Mouse (Mus musculus): ENCODE measurements around the gene Znrf1. TPM values are rescaled to one million over a fixed set of nuclear protein-coding genes. Genes with fewer than 3 reads are reported as not detected.

The Znrf1 gene
- total RNA-seq, 2 experiments from 2014 or later, result 57.0 to 59.8 TPM

DNA sequence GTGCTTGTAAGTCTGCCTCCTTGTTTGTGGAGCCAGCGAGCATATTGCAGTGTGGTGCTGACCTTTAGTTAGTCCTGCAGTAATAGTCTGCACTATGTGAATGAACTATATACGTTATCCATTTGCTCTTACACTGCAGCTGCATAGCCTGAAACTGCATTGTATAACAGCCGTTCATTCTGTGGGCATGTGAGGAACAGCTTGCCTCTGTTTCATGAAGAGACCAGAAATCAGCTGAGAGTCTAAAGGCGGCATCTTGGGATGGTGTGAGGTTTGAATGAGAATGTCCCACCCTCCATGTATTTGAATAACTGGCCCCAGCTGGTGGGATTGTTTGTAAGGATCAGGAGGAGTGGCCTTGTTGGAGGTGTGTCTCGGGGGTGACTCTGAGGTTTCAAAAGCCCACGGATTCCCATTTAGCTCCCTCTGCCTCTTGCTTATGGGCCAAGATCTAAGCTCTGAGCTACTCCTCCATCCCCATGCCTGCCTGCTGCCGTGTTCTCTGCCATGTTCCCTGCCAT lies 56.6 kb downstream of the Znrf1 start:
- intact Hi-C loops (cut with DNase I), result no loop called here
- DNase-seq (ENCODE audit: low spot score), result no peak

DNA sequence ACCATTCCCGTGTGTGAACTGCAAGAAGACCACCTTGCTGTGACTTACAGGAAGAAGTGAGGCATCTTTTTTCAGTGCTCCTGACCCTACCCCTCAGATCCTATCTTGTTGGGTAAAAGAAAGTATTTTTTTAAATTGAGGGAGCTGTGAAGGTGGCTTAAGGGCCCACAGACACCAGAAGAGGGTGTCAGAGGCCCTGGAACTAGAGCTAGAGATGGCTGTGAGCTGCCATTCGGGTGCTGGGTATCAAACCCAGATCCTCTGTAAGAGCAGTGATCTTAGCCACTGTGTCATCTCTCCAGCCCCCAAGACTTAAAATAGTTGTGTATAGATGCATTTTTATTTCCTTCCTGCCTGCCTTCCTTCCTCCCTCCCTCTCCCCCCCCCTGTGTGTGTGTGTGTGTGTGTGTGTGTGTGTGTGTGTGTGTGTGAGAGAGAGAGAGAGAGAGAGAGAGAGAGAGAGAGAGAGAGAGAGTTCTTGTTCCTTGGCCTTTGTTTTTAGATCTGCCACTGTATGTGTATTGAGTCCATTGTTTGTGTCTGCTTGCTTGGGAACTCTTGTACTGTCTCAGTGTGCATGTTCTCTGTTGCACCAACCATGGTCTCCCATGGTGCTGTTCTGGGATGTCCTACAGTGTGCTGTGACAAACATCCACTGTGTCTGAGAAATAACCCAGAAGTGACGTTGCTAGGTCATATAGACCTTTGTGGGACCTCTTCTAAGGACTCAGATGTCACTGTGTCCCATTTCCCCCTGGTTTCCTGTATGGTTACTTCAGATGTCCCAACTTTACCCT lies 58.3 kb downstream of the Znrf1 start:
- intact Hi-C loops (cut with DNase I), result no loop called here
- DNase-seq (ENCODE audit: low spot score), result no peak

DNA sequence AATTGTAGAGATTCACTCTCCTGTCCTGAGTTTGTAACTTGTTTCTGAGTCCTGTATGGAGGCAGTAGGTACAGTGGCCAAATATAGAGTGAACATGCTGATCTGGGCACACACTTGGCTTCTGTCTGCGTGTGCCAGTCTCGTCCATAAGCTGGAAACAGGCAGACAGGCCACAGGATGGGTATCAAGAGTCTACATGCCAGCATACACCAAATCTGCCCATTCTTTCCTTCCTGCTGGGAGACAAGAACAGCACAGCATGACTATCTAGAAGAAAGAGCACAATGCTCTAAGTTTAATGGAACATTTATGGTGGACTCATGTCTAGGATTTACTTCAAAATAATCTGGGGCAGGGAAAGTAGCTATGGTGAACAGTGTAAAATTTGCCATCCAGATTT lies 59.1 kb downstream of the Znrf1 start:
- no peak for DNase-seq (ENCODE audit: low spot score)
- intact Hi-C loops (cut with DNase I), result loop anchor here (5.0 kb wide), 1 partner anchor 253 kb away; no protein-coding TSS in a partner anchor

DNA sequence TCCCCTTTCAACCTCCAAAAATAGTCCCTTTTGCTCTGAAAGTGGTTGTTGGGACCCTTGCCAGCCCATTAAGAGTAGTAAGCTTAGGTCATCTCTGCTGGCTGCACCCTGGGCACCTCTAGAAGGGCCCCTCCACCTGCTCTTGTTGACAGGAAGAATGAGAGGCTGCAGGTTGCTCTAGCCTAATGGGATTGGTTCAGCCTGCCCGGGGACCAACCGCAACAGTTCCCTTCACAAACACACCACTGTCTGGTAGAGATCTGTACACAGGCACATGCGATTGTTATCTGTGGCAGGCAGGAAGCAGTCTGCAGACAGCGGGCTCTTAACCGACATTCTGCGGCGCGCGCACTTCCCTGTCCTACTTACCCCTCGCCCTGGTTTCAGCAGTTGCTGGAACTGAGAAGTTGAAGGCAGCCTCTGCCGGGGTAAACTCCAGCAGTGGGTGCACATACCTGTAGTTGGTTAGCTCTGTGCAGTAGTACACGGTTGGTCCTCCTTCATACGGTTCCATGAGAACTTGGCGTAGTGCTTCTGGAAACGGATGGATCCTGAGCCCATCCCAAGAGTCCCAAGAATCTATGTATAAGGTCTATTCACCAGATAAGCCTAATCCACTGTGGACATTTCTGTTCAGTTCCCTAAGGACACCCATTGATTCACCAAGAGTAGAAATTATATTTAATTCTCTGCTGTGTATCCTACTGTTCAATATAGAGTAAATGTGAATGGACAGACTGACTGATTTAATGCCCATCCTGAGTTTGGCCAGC lies 60.0 kb downstream of the Znrf1 start:
- intact Hi-C loops (cut with DNase I), result loop anchor here (2.0 to 5.0 kb wide), 3 partner anchors 47 to 254 kb away; partner anchors contain the start of gene Znrf1
- DNase-seq (ENCODE audit: low spot score), result peak; percentile 14

DNA sequence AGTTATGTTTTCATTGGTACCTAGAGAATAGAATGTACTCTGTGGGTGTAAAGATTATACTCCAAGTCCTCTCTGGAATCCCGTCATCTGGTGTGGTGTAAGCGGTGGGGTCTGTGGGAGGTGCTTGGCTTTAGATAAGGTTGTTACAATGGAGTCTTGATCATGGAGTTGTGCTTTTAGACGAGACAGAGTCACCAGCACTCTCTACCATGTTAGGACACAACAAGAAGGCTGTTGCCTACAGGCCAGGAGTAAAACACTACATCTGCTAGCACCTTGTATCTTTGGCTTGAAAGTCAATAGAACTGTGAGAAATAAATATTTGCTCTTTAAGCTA lies 60.6 kb downstream of the Znrf1 start:
- no peak for DNase-seq (ENCODE audit: low spot score)
- intact Hi-C loops (cut with DNase I), result loop anchor here (2.0 to 5.0 kb wide), 3 partner anchors 48 to 254 kb away; partner anchors contain the start of gene Znrf1

DNA sequence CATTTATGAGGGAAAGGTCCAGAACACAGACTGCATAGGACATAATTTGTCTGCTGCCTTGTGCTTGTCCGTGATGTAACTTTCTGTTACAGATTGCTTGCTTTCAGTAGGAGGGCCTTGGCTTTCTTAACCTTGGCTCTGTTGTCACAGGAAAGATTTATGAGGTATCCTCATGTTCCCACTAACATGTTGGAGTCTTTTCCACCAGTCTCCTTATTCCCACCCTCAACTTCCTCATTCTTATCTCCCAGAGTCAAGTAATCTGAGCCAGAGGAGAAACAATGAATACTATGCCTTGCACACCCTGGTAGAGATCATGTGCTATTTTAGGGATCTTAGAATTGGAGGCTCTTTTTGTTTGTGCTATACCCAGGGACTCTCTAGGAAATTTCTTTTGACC lies 61.4 kb downstream of the Znrf1 start:
- no peak for DNase-seq (ENCODE audit: low spot score)

DNA sequence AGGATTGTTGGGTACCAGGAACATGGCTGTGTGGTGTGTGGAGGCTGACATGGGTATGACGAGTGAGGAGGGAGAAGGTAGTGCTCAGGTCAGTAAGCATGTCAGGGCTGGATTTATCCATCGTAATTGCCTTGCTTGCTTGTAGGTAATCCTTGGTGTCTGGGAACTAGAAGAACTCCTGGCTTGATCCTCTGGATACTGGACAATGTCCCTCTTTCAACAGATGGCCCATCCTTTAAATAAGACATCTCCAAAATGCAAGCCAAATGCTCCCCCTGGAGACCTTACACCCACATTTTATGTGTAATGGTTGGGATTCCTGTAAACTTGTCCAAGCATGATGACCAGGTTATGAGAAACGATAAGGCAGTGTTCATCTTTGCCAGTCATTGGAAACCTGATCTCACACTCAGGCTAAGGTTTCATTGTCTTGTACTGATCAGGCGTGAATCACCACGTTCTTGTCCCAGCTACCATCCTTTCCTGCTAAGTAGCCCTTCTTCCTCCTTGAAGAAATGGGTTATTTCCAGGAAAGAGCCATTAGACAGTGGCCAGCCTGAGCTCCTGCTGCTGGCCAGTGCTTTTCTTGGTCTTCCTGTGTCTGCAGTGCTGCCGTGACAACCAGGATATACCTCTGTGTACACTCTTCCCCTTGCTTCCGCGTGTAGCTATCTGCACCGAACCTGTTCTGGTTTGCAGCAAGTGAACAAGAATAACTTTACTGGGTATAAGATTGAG lies 64.0 kb downstream of the Znrf1 start:
- no peak for DNase-seq (ENCODE audit: low spot score)
- intact Hi-C loops (cut with DNase I), result loop anchor here (2.0 to 5.0 kb wide), 2 partner anchors 25 to 258 kb away; no protein-coding TSS in a partner anchor

More for the DNA sequence above, 61.4 kb downstream of the Znrf1 start:
- intact Hi-C loops (cut with DNase I), result loop anchor here (2.0 to 5.0 kb wide), 3 partner anchors 49 to 255 kb away; partner anchors contain the start of gene Znrf1

DNA sequence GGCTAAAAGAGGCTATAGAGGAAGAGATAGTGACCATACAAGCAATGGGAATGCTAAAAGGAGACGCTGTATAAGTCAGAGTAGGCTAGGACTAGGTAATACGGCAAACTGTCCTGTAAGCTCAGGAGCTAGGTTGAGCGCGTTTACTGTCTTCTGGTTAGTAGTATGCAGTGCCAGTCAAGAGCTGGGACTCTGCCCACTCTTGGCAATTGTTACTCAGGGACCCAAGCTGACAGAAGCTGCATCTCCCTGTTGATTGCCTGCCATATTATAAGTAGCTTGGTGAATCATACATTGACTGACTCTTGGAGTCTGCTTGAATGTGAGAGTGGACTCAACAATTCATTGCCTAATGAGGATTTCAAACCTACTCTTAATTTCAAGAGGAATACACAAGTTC lies 66.2 kb downstream of the Znrf1 start:
- intact Hi-C loops (cut with DNase I), result no loop called here
- no peak for DNase-seq (ENCODE audit: low spot score)

DNA sequence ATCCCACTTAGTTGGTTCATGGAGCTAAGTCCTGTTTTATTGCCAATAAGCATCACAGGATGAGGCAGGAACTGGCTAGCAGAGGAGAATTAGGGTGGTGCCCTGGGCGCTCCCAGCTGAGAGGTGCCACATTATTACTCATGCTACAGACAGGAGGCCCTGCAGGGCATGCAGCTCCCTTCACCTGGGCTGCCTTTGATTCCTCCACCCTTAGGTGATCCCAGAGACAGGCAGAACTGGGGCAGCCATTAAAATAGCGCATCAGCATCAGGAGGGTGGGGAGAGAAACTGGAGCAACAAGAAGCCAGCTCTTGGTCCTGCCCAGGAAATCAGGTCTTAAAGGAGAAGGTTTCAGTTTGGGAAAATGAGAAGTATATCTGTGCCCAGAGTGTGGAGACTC lies 69.1 kb downstream of the Znrf1 start:
- no peak for DNase-seq (ENCODE audit: low spot score)
- intact Hi-C loops (cut with DNase I), result loop anchor here (2.0 kb wide), 1 partner anchor 14 kb away; no protein-coding TSS in a partner anchor

DNA sequence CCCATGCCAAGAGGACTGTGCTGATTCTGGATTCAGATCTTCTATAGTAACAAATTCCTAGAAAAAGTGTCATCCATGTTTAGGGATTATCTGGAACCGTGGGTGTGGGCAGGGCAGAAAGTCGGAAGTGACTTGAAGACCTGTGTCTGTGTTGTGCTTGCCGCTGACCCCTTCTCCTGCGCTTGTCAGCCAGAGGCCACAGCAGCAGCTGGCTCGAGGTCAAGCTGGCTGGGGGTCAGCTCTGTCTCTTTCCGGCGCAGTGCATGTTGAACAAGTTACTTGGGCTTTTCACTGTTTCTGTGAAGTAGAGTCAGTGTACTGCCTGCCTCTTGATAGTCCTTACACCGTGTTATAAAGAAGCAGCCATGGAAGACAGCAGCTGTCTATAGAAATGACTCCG lies 71.1 kb downstream of the Znrf1 start:
- no peak for DNase-seq (ENCODE audit: low spot score)
- intact Hi-C loops (cut with DNase I), result no loop called here

DNA sequence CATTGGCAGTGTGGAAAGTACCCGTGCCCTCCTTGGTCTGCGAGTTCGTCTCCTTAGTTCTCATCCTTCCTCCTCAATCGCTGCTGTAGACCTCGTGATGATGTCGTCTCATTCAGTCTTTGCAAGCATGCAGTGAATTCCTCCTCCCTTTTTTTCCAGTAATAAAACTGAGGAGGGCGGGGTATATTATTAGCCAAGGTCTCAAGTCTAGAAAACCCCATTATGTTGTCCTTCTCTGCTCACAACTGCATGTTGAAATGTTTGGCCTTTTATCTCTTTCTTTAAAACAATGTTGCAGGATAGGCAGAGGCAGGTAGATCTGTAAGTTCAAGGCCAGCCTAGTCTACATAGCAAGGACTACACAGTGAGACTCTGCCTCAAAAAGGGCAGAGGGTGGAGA lies 71.5 kb downstream of the Znrf1 start:
- no peak for DNase-seq (ENCODE audit: low spot score)

DNA sequence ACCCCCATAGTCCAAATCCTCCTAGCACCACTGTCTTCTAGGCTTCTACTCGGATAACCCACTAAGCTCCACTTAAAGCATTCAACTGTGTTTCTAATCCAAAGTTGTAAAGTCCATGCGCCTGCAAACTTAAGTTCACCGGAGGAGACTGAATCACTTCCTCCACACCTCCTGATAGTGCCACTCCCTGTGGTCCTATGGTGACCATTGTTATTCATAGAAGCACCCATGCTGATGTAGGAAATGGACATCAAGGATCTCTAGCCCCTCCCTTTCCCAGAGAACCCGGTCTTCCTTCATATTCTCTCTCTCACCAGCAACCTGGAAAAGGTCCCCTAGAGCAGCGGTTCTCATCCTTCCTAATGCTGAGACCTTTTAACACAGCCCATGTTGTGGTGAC lies 77.3 kb downstream of the Znrf1 start:
- intact Hi-C loops (cut with DNase I), result no loop called here
- no peak for DNase-seq (ENCODE audit: low spot score)

More for the DNA sequence above, 71.5 kb downstream of the Znrf1 start:
- intact Hi-C loops (cut with DNase I), result no loop called here

DNA sequence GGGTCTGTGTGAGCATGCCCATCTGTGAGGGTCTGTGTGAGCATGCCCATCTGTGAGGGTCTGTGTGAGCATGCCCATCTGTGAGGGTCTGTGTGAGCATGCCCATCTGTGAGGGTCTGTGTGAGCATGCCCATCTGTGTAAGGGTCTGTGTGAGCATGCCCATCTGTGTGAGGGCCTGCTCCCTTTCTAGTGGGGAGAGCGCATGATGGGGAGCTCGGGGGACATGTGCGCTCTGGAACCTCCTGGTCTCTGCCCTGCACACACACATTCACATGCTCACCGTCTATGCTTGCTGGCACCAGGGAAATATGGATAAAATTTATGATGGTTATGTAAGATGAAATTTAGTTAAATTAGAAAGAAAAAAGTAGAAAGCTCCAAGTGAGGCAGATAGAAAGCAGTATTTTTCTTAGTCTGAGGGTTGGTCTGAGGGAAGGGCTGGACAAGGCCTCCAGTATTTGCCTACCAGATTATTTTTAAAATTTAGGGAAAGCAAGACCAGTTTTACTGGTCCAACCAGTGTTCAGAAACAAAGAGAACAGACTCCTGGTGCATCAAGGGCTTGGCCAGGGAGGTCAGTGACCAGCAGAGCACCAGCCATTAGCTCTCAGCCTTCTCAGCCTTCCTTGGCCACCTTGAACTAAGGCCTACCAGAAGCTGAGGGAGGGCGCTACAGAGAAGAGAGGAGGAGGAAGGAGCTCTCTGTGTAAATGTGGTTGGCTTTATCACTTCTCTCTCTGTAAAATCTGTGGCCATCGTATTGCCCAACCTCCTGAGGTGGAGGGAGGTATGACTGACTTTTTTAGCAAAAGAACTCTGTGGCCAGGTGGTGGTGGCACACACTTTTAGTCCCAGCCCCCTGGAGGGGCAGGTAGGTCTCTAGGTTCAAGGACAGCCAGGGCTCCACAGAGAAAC lies 79.1 kb downstream of the Znrf1 start:
- no peak for DNase-seq (ENCODE audit: low spot score)

DNA sequence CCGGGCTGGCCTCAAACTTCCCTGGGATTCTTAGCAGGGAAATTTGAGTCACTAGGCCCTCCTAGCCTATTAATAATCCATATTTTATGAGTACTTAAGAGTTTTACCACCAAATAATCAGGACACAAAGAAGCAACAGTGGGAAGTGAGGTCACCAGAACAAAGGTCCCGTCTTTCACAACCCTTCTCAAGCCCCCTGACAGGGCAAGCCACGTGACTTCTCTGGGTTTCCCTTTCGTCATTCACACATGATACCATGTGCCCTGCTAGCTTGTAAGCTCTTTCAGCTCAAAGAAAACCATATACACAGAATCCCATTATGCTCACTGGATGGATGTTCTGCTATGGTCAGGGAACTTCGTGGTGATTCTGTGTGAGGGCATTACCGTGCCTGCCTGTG lies 81.9 kb downstream of the Znrf1 start:
- intact Hi-C loops (cut with DNase I), result loop anchor here (2.0 kb wide), 1 partner anchor 13 kb away; no protein-coding TSS in a partner anchor
- no peak for DNase-seq (ENCODE audit: low spot score)

More for the DNA sequence above, 79.1 kb downstream of the Znrf1 start:
- intact Hi-C loops (cut with DNase I), result no loop called here

DNA sequence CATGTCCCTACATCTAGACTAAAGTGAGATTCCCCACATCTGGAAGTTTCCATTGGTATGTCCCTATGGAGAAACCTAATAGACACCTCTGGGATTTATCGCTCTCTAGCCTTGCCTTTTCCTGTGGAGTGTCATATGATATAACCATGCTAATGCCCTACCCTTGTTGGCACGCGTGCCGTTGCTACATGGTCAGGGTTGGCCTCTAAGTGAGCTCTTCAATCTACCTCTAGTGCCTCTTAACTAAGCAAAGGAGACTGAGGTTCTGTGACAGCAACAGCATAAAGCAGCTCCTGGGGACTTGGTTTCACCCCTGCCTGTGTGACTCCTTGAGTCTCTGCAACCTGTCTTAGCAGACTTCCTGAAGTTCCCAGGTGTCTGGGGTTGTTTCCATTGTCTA lies 82.4 kb downstream of the Znrf1 start:
- no peak for DNase-seq (ENCODE audit: low spot score)
- intact Hi-C loops (cut with DNase I), result loop anchor here (2.0 kb wide), 1 partner anchor 13 kb away; no protein-coding TSS in a partner anchor

DNA sequence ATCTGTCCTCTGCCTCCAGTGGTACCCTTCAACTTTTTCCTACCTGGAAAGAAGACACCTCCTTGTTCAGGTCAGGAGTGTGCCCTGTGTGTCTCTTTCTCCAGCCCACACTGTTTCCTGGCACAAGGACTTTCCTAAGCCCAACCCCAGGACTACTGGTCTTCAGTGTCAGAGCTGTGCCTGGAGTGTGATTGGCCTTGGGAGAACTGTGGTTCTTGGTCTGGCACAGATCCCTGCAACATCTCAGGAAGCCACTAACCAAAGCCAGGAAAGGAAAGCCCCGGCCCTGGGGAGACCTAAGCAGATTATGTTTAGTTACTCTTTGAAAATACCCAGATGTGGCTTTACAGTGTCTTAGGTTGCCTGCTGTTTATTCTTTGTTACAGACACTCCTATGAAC lies 84.0 kb downstream of the Znrf1 start:
- intact Hi-C loops (cut with DNase I), result loop anchor here (2.0 kb wide), 1 partner anchor 15 kb away; no protein-coding TSS in a partner anchor
- peak; percentile 40 for DNase-seq (ENCODE audit: low spot score)

DNA sequence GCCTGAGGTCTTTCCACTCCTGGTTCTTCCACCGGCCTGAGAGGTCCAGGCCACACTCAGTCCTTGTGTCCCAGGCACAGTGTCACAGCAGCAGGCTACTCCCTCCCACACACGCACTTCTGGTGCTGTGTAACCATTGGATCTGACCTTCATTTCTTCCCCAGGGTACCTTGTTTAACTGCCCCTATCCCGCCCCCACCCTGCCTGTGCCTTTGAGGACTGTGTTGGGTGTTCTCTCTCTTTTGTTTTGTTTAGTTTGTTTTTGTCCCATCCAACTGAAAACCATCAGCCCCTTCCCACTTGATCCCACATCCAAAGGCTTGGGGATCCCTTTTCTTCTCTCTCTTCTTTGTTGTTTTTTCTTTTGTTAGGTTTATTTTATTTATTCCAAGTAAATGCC lies 86.2 kb downstream of the Znrf1 start:
- intact Hi-C loops (cut with DNase I), result no loop called here
- no peak for DNase-seq (ENCODE audit: low spot score)

DNA sequence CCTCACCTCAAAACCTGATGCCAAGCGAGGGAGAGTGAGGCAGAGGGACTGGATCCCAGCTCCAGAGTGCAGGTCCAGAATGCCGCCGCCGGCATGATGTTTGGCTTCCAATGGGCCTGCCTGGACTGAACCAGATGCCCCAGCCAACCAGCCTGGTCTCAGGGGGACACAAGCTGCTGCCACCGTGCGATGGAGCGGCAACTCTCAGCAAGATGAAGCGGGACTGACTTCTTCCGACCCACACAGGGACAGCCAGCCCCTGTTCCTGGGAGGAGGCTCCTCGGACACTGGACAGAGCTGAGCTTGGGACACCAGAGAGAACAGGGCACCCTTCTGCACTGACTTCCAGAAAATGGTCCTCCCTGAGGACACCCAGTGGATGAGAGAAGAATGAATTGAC lies 86.7 kb downstream of the Znrf1 start:
- no peak for DNase-seq (ENCODE audit: low spot score)
- intact Hi-C loops (cut with DNase I), result no loop called here
